In the genomic region with DNA sequence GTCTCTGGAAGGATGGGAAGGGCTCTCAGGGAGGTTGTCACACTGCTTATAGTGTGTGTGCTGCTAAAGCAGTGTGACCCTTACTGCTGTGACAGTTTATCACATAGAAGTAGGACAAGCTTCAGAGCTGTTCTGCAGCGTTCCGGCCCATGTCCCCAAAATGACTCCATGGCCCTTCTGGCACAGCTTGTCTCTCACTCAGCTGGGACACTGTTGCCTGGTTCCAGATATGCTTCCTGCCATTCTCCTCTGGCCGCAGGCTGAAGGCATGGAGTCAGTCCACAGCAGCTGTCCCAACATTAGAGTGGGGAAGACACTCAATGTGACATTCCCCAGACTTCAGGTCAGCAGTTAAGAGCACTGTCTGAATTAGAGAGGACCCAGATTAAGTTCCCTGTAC, we compare ENCODE assay signal across 29 mouse cellular contexts. TPM values are rescaled to one million over a fixed set of nuclear protein-coding genes. Genes with fewer than 3 reads are reported as not detected.
DNase-seq lines count a peak whose midpoint lies in the region; ATAC-seq and TF ChIP-seq lines count a peak whose summit lies in the region.
"Had no signal": no experiment of that assay in that cellular context is flagged by ENCODE, and none has a peak within 500 bp of the region (broad histone marks: within the 10 kb centered on the region; RNA-seq: fewer than 3 reads in every experiment).

No protein-coding gene starts in this region.

- DNase-seq in cerebellum, adult 8-10 months = peak; percentile 41
- DNase-seq in gastrocnemius, adult 18-20 months (ENCODE audit: low spot score) = peak; percentile 26
- no peak for DNase-seq in gastrocnemius, postnatal 10 days
- DNase-seq in kidney, postnatal 10 days = peak; percentile 53
- no peak for DNase-seq in kidney, adult 11 months
- DNase-seq: adrenal gland, postnatal 10 days; adrenal gland, postnatal 36 days; B cell, adult 2 months; cerebellum, adult 11 months; cerebellum, adult 9-11 months; embryo, embryonic 11 days; heart, postnatal 14 days; heart, postnatal 4 days; kidney, adult 8-10 months had no signal

- H3K9me3 ChIP-seq in heart, embryonic 11.5 days (replicated peaks; ENCODE audit: control insufficient read depth, low read length) = no peaks in the 10 kb centered on the region
- H3K9me3 ChIP-seq: embryonic facial prominence, embryonic 10.5 days; embryonic facial prominence, embryonic 13.5 days; forebrain, embryonic 12.5 days; forebrain, embryonic 15.5 days; G1E; heart, embryonic 13.5 days had no signal

- no peak overlapping the region for H3K4me2 ChIP-seq in myocyte (ENCODE audit: low read depth)
- no peak overlapping the region for H3K4me2 ChIP-seq in heart, embryonic 11.5 days
- H3K4me2 ChIP-seq: embryonic facial prominence, embryonic 13.5 days; forebrain, embryonic 12.5 days; forebrain, embryonic 15.5 days; hindbrain, embryonic 14.5 days had no signal

- H3ac ChIP-seq in myocyte (ENCODE audit: control insufficient read depth, insufficient read length) = no peak overlapping the region

- no peaks in the 10 kb centered on the region for H3K4me1 ChIP-seq in heart, embryonic 11.5 days (ENCODE audit: control insufficient read depth, insufficient read depth, low read length)
- H3K4me1 ChIP-seq: embryonic facial prominence, embryonic 10.5 days; embryonic facial prominence, embryonic 13.5 days; forebrain, embryonic 12.5 days; forebrain, embryonic 15.5 days had no signal

- H3K27ac ChIP-seq in heart, embryonic 11.5 days (ENCODE audit: low read depth, low read length) = no peak overlapping the region
- H3K27ac ChIP-seq: embryonic facial prominence, embryonic 10.5 days; embryonic facial prominence, embryonic 13.5 days; forebrain, embryonic 12.5 days; forebrain, embryonic 15.5 days; heart, embryonic 13.5 days; hindbrain, embryonic 14.5 days had no signal

- no peak overlapping the region for H3K4me3 ChIP-seq in myocyte
- H3K4me3 ChIP-seq in heart, embryonic 11.5 days (ENCODE audit: low read depth, low read length) = no peak overlapping the region
- H3K4me3 ChIP-seq: embryonic facial prominence, embryonic 10.5 days; embryonic facial prominence, embryonic 13.5 days; erythroblast, embryonic 14.5 days; forebrain, embryonic 12.5 days; forebrain, embryonic 15.5 days; heart, embryonic 13.5 days had no signal

- TF ChIP-seq POLR2A in myocyte (IDR thresholded peaks at IDR 0.05; ENCODE audit: insufficient read length, low read depth) = no peak

- H3K79me2 ChIP-seq in myocyte (ENCODE audit: control insufficient read depth, insufficient read depth) = no peaks in the 10 kb centered on the region

- peaks cover 4% of the 10 kb centered on the region for H3K36me3 ChIP-seq in myocyte (ENCODE audit: control insufficient read depth, insufficient read depth)
- H3K36me3 ChIP-seq in heart, embryonic 11.5 days (ENCODE audit: control insufficient read depth, insufficient read depth, low read length) = peaks cover 26% of the 10 kb centered on the region

- 91% methylated on average over 3 of the region's 3 CpGs for WGBS in heart, embryonic 11.5 days (ENCODE audit: insufficient replicate concordance)

- ATAC-seq in cerebellum, adult (ENCODE audit: insufficient number of reproducible peaks, low FRiP score, low TSS enrichment) = no peak
- no peak for ATAC-seq in heart, embryonic 11.5 days (replicated peaks; ENCODE audit: insufficient number of reproducible peaks, low FRiP score, low TSS enrichment)
- ATAC-seq: forebrain, embryonic 15.5 days; inflammation-experienced regulatory T-cells, adult 6 months; intestine, embryonic 16.5 days; Patski had no signal

- no peak overlapping the region for H3K9ac ChIP-seq in heart, embryonic 11.5 days (ENCODE audit: low read depth, low read length)
- H3K9ac ChIP-seq: embryonic facial prominence, embryonic 13.5 days; forebrain, embryonic 12.5 days; forebrain, embryonic 15.5 days; heart, embryonic 13.5 days; hindbrain, embryonic 14.5 days had no signal

- H3K27me3 ChIP-seq in myocyte (ENCODE audit: control insufficient read depth, insufficient read depth, insufficient read length) = no peaks in the 10 kb centered on the region
- H3K27me3 ChIP-seq in heart, embryonic 11.5 days (ENCODE audit: control insufficient read depth, insufficient read depth, low read length) = no peaks in the 10 kb centered on the region
- H3K27me3 ChIP-seq: CH12.LX; embryonic facial prominence, embryonic 13.5 days; forebrain, embryonic 12.5 days; forebrain, embryonic 15.5 days; heart, embryonic 13.5 days; Patski had no signal

TF ChIP-seq in myocyte, 11 proteins besides CTCF, POLR2A, EP300 and RAD21:
- peak in 2 of 3 experiments; percentile 28 to 63 for TF ChIP-seq MYOG (IDR thresholded peaks at IDR 0.05; ENCODE audit: control insufficient read depth in 1 of 3, insufficient read depth in 1 of 3, insufficient read length in 2 of 3, low read depth in 2 of 3)
- peak in 2 of 3 experiments; percentile 13 to 81 for TF ChIP-seq MYOD1 (IDR thresholded peaks at IDR 0.05; ENCODE audit: control insufficient read depth in 1 of 3, insufficient read length in 2 of 3, low read depth in 2 of 3)
- TF ChIP-seq TCF12 (IDR thresholded peaks at IDR 0.05; ENCODE audit: insufficient read depth, poor library complexity, severe bottlenecking) = no peak

RNA-seq across cellular contexts. Expression of gene Rnf114, which starts 33.9 kb away (rescaled TPM):
- total RNA-seq in gastrocnemius, adult 18-20 months (2021) = 10 to 100 TPM; 37.5 to 45.6 TPM
- 10 to 100 TPM; 16.8 to 18.3 TPM for total RNA-seq in gastrocnemius, postnatal 10 days (2021)
- polyA plus RNA-seq in myocyte (2012; fragmentation: generic; extraction: Trizol) = 40.9 TPM
- polyA plus RNA-seq in heart, embryonic 11.5 days (2014; fragmentation: Nextera tagmentation; extraction: Ambion mirVana) = 58.9 and 68.6 TPM in 2 replicates

RNA-seq across cellular contexts. Expression of gene Spata2, which starts 34.1 kb away (rescaled TPM):
- total RNA-seq in gastrocnemius, adult 18-20 months (2021) = 10 to 100 TPM; 18.4 to 19.5 TPM
- 10 to 100 TPM; 14.9 to 15.6 TPM for total RNA-seq in gastrocnemius, postnatal 10 days (2021)
- polyA plus RNA-seq in myocyte (2012; fragmentation: generic; extraction: Trizol) = 30.5 TPM
- polyA plus RNA-seq in heart, embryonic 11.5 days (2014; fragmentation: Nextera tagmentation; extraction: Ambion mirVana) = 12.3 and 13.8 TPM in 2 replicates

RNA-seq across cellular contexts. Expression of gene Slc9a8, which starts 37.0 kb away (rescaled TPM):
- 10 to 100 TPM; 24.5 to 26.0 TPM for total RNA-seq in gastrocnemius, adult 18-20 months (2021)
- total RNA-seq in gastrocnemius, postnatal 10 days (2021) = 10 to 100 TPM; 29.2 to 33.3 TPM
- 26.4 TPM for polyA plus RNA-seq in myocyte (2012; fragmentation: generic; extraction: Trizol)
- 19.9 and 21.6 TPM in 2 replicates for polyA plus RNA-seq in heart, embryonic 11.5 days (2014; fragmentation: Nextera tagmentation; extraction: Ambion mirVana)

Comparison
In these comparisons a context has a peak if more than half of its experiments do, and no peak if none do; other contexts are left out.
1. DNase-seq: peak in cerebellum, adult 8-10 months (single experiment), gastrocnemius, adult 18-20 months (single experiment) and kidney, postnatal 10 days (single experiment); none in gastrocnemius, postnatal 10 days (single experiment) and kidney, adult 11 months (single experiment).